Mouse (Mus musculus): ENCODE data around the gene BC049352. TPM values are rescaled to one million over a fixed set of nuclear protein-coding genes. Genes with fewer than 3 reads are reported as not detected.
A peak's percentile ranks its signal among the peaks of the same experiment; 100 is the strongest.

The BC049352 gene
- polyA plus RNA-seq (2015; fragmentation: Nextera tagmentation; extraction: Ambion mirVana), result 5.4 and 6.7 TPM in 2 replicates

GRCm38 (mm10) chr9:45181770-45182169 is at the start of gene BC049352:
Gene BC049352, plus strand, starts transcription at chr9:45182007.
- no peak within 1 kb of the TSS for H3K9ac ChIP-seq
- no peak within 1 kb of the TSS for H3K4me3 ChIP-seq (replicated peaks)
- no peaks in the 10 kb centered on the region for H3K4me1 ChIP-seq
- no peak within 1 kb of the TSS for H3K27ac ChIP-seq (replicated peaks)
- H3K27me3 ChIP-seq, result no peaks in the 10 kb centered on the region; the same call in 1 of the 2 replicates
- no peaks in the 10 kb centered on the region for H3K36me3 ChIP-seq
- 4% methylated on average over 2 of the region's 2 CpGs for WGBS
- no peak within 1 kb of the TSS for H3K4me2 ChIP-seq (replicated peaks)
- H3K9me3 ChIP-seq (replicated peaks), result no peaks in the 10 kb centered on the region
- no peak for ATAC-seq (ENCODE audit: insufficient number of reproducible peaks, low FRiP score, low TSS enrichment, low read depth)

- ATAC-seq (ENCODE audit: insufficient number of reproducible peaks, low FRiP score, low TSS enrichment, low read depth), result no peak; the same call in 1 of the 2 replicates
- H3K27ac ChIP-seq (replicated peaks), result no peak overlapping the region
- H3K36me3 ChIP-seq, result no peaks in the 10 kb centered on the region
- H3K9me3 ChIP-seq (replicated peaks), result no peaks in the 10 kb centered on the region
- no peak overlapping the region for H3K4me3 ChIP-seq (replicated peaks)
- 20% methylated on average over 5 of the region's 5 CpGs for WGBS
- H3K9ac ChIP-seq, result no peak overlapping the region
- peaks cover 15% of the 10 kb centered on the region for H3K4me1 ChIP-seq
- H3K4me2 ChIP-seq (replicated peaks), result no peak overlapping the region
- H3K27me3 ChIP-seq, result peaks cover 42% of the 10 kb centered on the region
Observed at GRCm38 (mm10) chr9:45133484-45134310, 48.1 kb upstream of the BC049352 start.

DNA sequence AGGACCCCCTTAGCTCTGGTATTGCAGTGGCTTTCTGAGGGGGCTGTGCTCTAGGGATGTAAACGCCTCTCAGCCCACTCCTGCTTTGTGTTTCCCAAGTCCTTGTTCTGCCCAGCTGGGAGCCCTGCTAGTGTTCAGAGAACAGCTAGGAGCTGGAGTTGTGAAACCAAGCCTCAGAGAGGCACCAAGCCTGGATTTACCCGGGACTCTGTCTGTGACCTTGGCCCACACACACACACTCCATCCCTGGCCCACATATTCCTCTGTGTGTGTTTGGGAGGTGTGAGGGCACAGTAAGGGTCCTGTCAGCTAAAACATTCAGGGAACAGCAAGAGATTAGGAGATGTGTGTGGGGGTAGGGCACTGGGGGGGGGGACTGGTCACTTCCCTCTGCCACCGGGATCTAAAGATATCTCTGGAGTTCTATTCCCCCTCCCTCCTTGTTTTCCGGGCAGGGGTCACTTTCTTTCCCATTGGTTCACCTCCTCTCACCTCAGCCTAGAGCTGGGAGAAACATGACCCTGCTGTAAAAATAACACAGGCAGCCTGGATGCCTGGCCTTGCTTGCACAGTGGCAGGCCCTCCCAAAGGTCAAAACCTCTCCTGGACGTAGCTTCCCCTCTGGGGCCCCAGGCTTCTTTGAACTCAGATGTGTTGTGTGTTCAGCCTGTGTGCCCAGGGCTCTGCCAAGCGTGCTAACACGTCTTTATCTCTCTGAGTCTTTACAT is 45.2 kb upstream of the BC049352 start:
- WGBS, result 18% methylated on average over 7 of the region's 7 CpGs
- no peak for ATAC-seq (ENCODE audit: insufficient number of reproducible peaks, low FRiP score, low TSS enrichment, low read depth)

DNA sequence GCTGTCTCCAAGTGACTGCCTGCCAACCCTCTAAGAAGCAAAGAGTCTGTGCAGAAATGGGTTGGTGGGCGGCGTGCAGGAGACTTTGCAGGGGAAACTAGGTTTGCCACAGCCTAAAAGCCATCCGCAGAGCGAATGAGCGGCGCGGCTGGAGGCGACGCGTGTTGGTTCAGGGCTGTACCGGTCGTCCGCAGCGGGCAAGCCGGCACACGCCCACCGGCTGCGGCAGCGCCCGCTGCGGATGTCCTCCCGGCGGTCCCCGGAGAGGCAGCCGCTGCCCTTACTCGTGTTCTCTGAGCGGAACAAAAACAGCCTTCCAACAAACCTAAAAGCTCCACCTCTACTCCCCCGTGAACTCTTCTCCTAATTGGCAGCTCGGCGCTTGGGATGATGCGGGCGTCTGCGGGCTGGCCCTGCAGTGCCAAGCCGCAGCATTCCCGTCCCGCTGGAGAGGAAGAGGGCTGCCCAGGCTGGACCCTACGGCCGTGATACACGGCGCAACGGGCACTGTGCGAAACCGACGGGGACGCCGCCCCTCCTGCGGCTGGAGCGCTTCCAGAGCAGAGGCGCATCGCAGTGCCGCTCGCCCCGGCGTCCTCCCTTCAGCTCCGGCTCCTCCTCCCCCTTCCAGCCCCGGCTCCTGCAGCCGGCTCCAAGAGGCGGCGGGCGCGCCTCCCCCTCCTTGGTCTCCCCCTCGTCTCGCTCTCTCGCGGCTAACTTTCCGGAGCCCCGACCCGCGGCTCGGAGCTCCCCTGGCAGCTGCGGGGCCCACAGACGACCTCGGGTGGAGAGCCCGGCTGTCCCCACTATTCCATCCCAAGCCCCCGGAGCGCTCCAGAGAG is 43.4 kb upstream of the BC049352 start, which contains the start of gene Scn4b:
TSS of gene Scn4b (plus strand) at position 205 of the 842 bp plus-strand sequence.
- Histone ChIP-seq H3K4me2 (replicated peaks) (peak within 1 kb of the TSS; percentile 97), H3K27me3 (peaks cover 85% of the 10 kb centered on the region), H3K4me1 (peaks cover 19% of the 10 kb centered on the region), H3K36me3 (no peaks in the 10 kb centered on the region), H3K9me3 (replicated peaks) (no peaks in the 10 kb centered on the region), H3K27ac (replicated peaks) (no peak within 1 kb of the TSS), H3K9ac (peak within 1 kb of the TSS; percentile 26; the same call in 1 of the 2 replicates), H3K4me3 (replicated peaks) (peak within 1 kb of the TSS; percentile 54)
- WGBS, result under 1% methylated on average over 75 of the region's 76 CpGs
- no peak for ATAC-seq (ENCODE audit: insufficient number of reproducible peaks, low FRiP score, low TSS enrichment, low read depth)

More for the DNA sequence above, 45.2 kb upstream of the BC049352 start:
- Histone ChIP-seq H3K4me2 (replicated peaks) (no peak overlapping the region), H3K27ac (replicated peaks) (no peak overlapping the region), H3K27me3 (peaks cover 71% of the 10 kb centered on the region), H3K9me3 (replicated peaks) (no peaks in the 10 kb centered on the region), H3K4me1 (peaks cover 19% of the 10 kb centered on the region), H3K36me3 (no peaks in the 10 kb centered on the region), H3K4me3 (replicated peaks) (no peak overlapping the region), H3K9ac (no peak overlapping the region)

DNA sequence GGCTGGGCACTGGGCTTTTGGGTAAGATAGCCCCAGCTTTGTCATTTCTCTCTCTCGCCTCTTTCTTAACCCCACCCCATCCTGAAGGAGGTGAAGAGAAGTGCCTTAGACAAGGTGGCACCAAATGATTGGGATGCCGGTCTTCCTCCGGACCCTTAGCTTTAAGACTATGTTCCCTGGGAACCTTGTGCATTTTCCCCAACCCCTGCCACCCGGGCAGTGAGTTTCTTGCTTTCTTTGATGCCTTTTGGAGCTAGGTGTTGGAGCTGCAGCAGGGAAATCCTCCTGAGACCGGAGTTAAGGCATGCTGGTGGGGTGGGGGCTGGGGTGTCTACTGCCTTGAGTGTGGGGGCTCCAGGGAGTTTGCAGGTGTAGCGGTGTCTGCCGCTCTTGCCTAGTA is 42.7 kb upstream of the BC049352 start:
- peak overlapping the region; percentile 97 for H3K4me2 ChIP-seq (replicated peaks)
- ATAC-seq (ENCODE audit: insufficient number of reproducible peaks, low FRiP score, low TSS enrichment, low read depth), result no peak
- 0 out of 2 replicates have a peak overlapping the region, but pooled peaks have one; percentile 26 for H3K9ac ChIP-seq
- no peaks in the 10 kb centered on the region for H3K9me3 ChIP-seq (replicated peaks)
- 4% methylated on average over 7 of the region's 7 CpGs for WGBS
- H3K27ac ChIP-seq (replicated peaks), result no peak overlapping the region
- H3K4me3 ChIP-seq (replicated peaks), result peak overlapping the region; percentile 54
- H3K4me1 ChIP-seq, result peaks cover 19% of the 10 kb centered on the region
- peaks cover 91% of the 10 kb centered on the region for H3K27me3 ChIP-seq
- no peaks in the 10 kb centered on the region for H3K36me3 ChIP-seq

DNA sequence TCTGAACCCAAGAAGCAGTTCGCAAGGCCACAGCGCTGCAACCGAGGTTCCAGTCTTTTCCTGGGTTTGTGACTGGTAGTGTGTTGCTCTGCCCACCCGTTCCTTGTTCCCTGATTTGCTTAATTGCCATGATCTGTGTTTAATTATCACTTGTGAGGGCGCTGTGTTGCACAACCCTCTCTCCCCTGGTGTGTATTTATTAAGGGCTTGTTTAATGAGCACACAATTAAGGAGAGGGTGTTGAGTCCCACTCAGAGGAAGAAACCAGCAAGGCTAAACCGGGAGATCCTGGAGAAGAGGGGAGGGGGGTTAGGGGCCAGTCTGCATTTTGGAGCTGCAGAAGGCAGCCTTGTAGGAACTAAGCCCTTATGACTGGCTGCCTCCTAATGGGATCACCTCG is 40.9 kb upstream of the BC049352 start:
- no peak for ATAC-seq (ENCODE audit: insufficient number of reproducible peaks, low FRiP score, low TSS enrichment, low read depth)
- Histone ChIP-seq H3K9ac (no peak overlapping the region), H3K9me3 (replicated peaks) (no peaks in the 10 kb centered on the region), H3K4me2 (replicated peaks) (no peak overlapping the region), H3K4me3 (replicated peaks) (no peak overlapping the region), H3K4me1 (peaks cover 21% of the 10 kb centered on the region), H3K27me3 (peaks cover 95% of the 10 kb centered on the region), H3K36me3 (no peaks in the 10 kb centered on the region), H3K27ac (replicated peaks) (no peak overlapping the region)
- 50% methylated on average over 7 of the region's 7 CpGs for WGBS

DNA sequence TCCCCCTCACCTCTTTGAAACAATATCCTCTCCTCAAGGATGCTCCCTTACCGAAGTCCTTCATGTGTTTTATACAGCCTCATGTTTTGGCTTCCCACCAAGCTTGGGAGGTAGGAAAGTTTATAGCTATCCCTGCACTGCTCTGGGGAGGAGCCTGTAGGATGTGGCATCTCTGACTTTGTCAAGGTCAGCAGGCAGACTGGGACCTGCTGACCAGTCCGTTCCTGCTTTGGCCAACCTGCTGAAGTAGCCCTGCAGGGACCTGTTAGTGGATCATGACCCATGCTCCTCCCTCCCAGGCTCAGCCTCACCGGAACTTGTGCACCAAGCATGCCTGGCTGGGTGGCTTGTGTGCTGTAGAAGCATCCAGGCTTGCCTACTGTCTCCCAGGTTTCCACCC is 39.1 kb upstream of the BC049352 start:
- Histone ChIP-seq H3K9me3 (replicated peaks) (no peaks in the 10 kb centered on the region), H3K36me3 (no peaks in the 10 kb centered on the region), H3K9ac (no peak overlapping the region), H3K4me2 (replicated peaks) (no peak overlapping the region), H3K4me3 (replicated peaks) (no peak overlapping the region), H3K27ac (replicated peaks) (no peak overlapping the region), H3K4me1 (peaks cover 23% of the 10 kb centered on the region), H3K27me3 (peaks cover 93% of the 10 kb centered on the region)
- 40% methylated on average over 3 of the region's 3 CpGs for WGBS
- ATAC-seq (ENCODE audit: insufficient number of reproducible peaks, low FRiP score, low TSS enrichment, low read depth), result no peak

GRCm38 (mm10) chr9:45145533-45146266 is 36.1 kb upstream of the BC049352 start:
- Histone ChIP-seq H3K9me3 (replicated peaks) (no peaks in the 10 kb centered on the region), H3K4me1 (peaks cover 8% of the 10 kb centered on the region), H3K4me2 (replicated peaks) (peak overlapping the region; percentile 69), H3K9ac (no peak overlapping the region; the same call in 1 of the 2 replicates), H3K27ac (replicated peaks) (no peak overlapping the region), H3K36me3 (no peaks in the 10 kb centered on the region), H3K27me3 (peaks cover 66% of the 10 kb centered on the region), H3K4me3 (replicated peaks) (peak overlapping the region; percentile 33)
- WGBS, result 2% methylated on average over 27 of the region's 27 CpGs
- ATAC-seq (ENCODE audit: insufficient number of reproducible peaks, low FRiP score, low TSS enrichment, low read depth), result peak; percentile 45; the same call in 1 of the 2 replicates

GRCm38 (mm10) chr9:45146267-45146597 is 35.6 kb upstream of the BC049352 start:
- H3K4me2 ChIP-seq (replicated peaks), result peak overlapping the region; percentile 69
- no peak for ATAC-seq (ENCODE audit: insufficient number of reproducible peaks, low FRiP score, low TSS enrichment, low read depth)
- H3K36me3 ChIP-seq, result no peaks in the 10 kb centered on the region
- WGBS, result 0% methylated on average over 5 of the region's 5 CpGs
- peaks cover 60% of the 10 kb centered on the region for H3K27me3 ChIP-seq
- H3K9me3 ChIP-seq (replicated peaks), result no peaks in the 10 kb centered on the region
- H3K4me3 ChIP-seq (replicated peaks), result peak overlapping the region; percentile 33
- H3K27ac ChIP-seq (replicated peaks), result no peak overlapping the region
- H3K9ac ChIP-seq, result no peak overlapping the region
- peaks cover 8% of the 10 kb centered on the region for H3K4me1 ChIP-seq

DNA sequence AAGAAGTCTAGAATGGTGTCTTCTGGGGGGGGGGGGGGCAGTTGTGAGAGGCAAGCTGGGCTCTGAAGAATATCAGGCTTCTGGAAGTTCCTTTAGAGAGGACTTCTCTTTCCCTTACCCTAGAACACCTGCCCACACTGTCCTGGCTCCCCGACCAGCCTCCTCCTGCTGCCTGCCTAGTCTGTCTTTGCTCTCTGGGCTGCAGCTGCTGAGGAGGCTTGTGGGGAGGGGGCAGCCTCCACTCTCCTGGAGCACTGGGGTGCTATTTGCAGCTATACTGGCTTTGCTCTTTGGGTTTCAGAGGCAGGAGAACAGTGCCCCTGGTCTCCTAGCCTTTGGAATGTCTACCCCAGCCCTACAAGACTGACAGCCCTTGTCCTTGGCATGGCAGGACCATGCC is 30.9 kb upstream of the BC049352 start:
- no peaks in the 10 kb centered on the region for H3K36me3 ChIP-seq
- WGBS, result 88% methylated on average over 1 of the region's 1 CpGs
- H3K27ac ChIP-seq (replicated peaks), result no peak overlapping the region
- no peaks in the 10 kb centered on the region for H3K9me3 ChIP-seq (replicated peaks)
- no peak overlapping the region for H3K4me3 ChIP-seq (replicated peaks)
- H3K4me2 ChIP-seq (replicated peaks), result no peak overlapping the region
- H3K27me3 ChIP-seq, result peaks cover 19% of the 10 kb centered on the region
- no peak for ATAC-seq (ENCODE audit: insufficient number of reproducible peaks, low FRiP score, low TSS enrichment, low read depth)
- H3K9ac ChIP-seq, result no peak overlapping the region
- H3K4me1 ChIP-seq, result peaks cover 2% of the 10 kb centered on the region
